Mouse (Mus musculus) C2C12 (cell line): ENCODE measurements around the gene Tmem245.

Experiments used
- CTCF ChIP-seq: IDR thresholded peaks from one replicate; pipeline ENCODE4 v1.5.1; 2011; ENCODE audit not compliant: control insufficient read depth, insufficient read depth, insufficient read length
- MAX ChIP-seq: IDR thresholded peaks from one replicate; pipeline ENCODE4 v1.6.1; 2011; ENCODE audit warnings: mild to moderate bottlenecking, control low read depth
- MYOG ChIP-seq: IDR thresholded peaks from one replicate; pipeline ENCODE4 v1.6.1; 2011; ENCODE audit not compliant: control insufficient read depth, insufficient read length; ENCODE audit errors: extremely low read depth
- USF1 ChIP-seq: IDR thresholded peaks from one replicate; pipeline ENCODE4 v1.6.1; 2011; ENCODE audit warnings: low read depth, mild to moderate bottlenecking, control low read depth, moderate library complexity

DNA sequence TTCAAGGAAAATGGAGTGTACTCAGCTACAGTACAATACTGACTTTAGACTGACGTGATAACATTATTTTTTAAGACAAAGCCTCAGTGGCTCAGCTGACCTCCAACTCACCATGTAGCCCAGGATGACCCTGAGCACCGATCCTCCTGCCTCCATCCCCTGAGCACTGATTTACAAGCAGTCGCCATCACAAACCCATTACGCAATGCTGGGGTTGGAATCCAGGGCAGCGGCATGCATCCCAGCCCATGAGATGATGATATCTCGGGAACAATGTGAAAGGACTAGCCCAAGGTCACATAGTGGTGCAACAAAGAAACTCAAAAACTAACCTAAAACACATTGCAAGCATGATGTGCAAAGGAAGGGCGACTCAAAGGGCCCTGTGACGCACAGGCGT, 123.0 kb downstream of the Tmem245 start:
- TF ChIP-seq CTCF (no peak), MAX (no peak), USF1 (no peak), MYOG (no peak)
